Mouse (Mus musculus) adrenal gland, postnatal 25 days (tissue): ENCODE results near the gene Igf2r. TPM values are rescaled to one million over a fixed set of nuclear protein-coding genes. Genes with fewer than 3 reads are reported as not detected.

ENCODE experiments used
- DNase-seq: peaks from one replicate; pipeline ENCODE4 v3.0.0; 2021; ENCODE audit warnings: mixed read lengths
- long read RNA-seq: library from polyadenylated mRNA; stranded (forward); transcript quantifications from one replicate; pipeline ENCODE4 v2.0.0, GENCODE M21; 2021
- total RNA-seq: library from RNA; stranded (reverse); gene quantifications from 2 replicates; pipeline ENCODE4 v1.2.3, GENCODE M21; 2021

Igf2r gene
- total RNA-seq, result 84.5 and 84.9 TPM in 2 replicates
- long read RNA-seq, full-length matches to known transcripts, result 1 of 7 reads
- long read RNA-seq, partial matches to known transcripts, result 5 of 7 reads
- long read RNA-seq, other reads (novel, unspliced or antisense), result 1 of 7 reads

GRCm38 (mm10) chr17:12769380-12769921 lies at the start of gene Igf2r:
Gene Igf2r, minus strand, starts transcription at chr17:12769664.
- peak; percentile 82 for DNase-seq

DNA sequence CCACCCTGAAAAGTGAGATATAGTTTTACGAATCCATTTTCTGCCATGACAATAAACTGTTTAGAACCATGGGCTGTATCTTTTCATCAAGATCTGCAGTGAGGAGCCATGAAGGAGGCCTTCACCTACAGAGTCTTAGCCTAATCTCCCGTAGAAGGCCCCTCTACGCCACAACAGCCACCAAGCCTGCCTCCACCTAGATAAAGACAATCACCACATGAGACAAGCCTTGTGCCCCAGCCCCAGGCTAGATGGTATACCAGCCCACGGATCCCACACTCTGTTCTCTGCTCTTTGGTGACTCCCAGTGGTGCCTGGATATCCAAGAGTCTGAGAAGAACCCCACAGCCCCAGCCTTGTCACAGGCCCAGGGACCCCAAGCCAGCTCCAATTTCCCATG lies 46.4 kb upstream of the Igf2r start:
- no peak for DNase-seq

DNA sequence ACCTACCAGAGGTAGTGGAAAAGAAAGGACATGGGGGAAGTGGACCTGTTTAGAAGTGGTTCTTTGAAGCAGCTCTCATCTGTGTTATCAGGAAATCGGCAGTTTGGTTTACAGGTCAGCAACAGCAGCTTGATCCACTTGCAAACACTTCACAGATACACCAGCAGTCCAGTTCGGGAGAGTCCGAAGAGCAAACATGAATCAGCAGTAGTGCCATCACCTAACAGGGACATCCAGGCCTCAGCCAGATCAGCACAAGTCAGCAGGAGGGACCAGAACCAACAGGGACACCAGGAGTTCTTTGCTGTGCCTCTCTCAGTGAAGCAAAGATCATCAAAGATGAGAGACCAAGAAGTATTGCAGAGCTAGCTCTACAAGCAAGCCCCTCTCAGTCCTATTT lies 45.0 kb upstream of the Igf2r start:
- no peak for DNase-seq

GRCm38 (mm10) chr17:12810973-12811303 lies 41.5 kb upstream of the Igf2r start:
- no peak for DNase-seq

DNA sequence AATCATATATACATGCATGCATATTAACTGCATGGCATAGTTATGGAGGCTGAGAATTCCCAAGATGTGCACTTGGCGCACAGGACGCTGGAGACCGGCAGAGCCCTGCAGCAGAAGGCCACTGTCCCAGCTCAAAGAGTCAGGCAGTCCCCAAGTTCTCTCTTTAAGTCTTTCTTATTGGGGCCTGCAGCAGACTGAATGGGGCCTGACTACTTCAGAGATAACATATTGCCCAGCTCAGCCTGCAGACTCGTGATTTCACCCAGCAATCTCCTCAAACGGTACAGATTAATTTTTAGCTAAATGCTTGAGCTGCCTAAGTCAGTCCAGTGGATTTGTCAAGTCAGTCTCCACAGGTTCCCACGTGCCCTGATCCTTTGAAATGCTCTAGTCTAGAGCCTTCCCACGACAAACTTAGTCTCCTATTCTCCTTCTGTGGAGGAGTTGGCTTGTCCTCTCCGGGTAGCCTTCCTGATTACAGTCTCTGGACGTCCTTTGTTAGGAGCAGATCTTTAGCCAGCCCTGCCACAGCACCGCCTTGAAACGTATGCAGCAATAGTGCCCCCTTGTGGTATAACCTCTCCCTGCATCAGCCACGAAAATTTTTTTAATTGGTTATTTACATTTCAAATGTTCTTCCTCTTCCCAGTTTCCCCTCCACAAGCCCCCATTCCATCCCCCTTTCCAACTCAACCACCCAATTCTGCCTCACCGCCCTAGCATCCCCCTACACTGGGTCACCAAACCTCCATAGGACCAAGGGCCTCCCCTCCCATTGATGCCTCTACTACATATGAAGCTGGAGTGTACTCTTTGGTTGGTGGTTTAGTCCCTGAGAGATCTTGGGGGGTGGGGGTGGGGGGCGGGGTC lies 40.9 kb upstream of the Igf2r start:
- DNase-seq, result peak; percentile 61

DNA sequence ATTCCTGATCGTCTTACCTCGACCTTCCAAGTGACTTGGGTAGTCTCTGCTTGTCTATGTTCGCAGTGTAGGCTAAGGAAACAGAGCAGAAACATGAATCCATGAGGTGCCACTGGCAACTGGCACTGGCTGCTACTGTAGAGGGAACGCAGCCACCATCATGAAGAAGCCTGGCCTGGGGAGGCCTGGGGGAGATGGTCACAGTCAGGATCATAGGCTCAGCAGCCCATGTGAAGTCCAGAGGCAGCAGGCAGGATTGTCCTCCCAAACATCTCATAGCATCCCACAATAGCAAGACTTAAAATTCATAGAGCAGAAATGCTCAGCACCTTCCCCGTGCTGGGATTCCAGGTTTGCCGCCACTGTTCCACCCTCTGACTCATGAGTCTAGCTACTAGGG lies 39.4 kb upstream of the Igf2r start:
- DNase-seq, result no peak

DNA sequence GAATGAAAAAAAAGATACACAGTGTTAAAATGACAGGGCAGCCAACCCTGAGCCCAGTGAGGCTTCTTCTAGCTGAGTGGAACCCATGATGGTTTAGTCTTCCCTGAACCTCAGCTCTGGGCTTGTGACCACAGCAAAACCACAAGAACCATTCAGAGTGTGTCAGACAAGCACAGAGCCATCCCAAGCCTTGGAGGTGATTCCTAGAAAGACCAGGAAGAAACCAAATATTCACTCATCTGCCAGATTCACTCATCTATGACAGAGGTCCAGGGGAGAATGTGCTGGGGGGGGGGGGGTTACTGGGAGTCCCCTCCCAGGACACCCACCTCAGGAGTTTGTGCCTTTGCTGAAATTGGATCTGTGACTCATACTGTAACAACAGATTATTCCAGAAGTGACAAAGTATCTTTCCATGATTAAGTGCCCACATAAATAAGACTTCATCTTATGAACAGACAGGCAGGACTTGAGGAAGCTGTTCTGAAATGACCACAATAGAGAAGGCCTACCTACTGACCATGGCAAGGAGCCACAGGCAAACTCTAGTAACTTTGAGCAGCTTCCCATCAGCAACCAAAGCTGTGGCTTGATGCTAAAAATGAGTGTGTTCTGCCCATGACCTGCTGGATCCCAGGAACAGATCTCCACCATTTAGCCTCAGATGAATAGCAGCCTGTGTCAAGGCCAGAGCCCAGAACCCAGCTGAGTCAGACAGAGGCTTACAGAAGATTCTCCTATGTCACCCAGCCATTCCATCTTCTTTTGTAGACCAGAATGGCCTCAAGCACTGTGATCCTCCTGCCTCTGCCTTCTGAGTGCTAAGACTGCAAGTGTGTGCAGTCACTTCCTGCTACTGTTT lies 35.4 kb upstream of the Igf2r start:
- no peak for DNase-seq

DNA sequence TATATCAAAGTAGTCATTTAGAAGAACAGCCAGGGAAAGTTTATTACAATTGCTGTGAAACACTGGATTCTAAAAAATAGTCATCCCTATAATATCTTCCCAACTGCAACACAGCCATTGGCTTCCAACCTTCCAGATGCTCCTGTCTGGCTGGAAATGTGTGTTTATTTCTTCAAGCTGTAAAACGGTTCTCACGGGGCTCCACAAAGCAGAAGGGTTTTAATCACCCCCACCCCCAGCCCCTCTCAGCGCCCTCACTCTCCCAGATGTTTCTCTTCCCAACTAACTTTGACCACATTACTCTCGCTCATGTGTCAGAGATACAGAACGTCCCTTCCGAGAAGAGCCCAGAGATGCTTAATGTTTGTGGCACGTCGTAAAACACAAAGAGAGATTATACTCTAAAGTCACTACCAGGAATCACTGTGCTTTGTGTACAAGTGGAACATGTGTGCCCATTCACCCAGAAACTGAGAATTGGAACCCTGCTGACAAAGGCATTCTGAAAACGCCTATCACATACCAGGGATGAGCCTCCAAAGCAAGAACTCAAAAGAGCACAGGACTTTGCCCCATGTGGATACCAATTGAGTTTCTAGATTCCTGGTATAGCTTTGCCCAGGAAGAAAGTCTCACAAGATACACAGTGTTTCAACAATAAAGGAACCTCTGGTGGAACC lies 32.5 kb upstream of the Igf2r start:
- DNase-seq, result no peak

DNA sequence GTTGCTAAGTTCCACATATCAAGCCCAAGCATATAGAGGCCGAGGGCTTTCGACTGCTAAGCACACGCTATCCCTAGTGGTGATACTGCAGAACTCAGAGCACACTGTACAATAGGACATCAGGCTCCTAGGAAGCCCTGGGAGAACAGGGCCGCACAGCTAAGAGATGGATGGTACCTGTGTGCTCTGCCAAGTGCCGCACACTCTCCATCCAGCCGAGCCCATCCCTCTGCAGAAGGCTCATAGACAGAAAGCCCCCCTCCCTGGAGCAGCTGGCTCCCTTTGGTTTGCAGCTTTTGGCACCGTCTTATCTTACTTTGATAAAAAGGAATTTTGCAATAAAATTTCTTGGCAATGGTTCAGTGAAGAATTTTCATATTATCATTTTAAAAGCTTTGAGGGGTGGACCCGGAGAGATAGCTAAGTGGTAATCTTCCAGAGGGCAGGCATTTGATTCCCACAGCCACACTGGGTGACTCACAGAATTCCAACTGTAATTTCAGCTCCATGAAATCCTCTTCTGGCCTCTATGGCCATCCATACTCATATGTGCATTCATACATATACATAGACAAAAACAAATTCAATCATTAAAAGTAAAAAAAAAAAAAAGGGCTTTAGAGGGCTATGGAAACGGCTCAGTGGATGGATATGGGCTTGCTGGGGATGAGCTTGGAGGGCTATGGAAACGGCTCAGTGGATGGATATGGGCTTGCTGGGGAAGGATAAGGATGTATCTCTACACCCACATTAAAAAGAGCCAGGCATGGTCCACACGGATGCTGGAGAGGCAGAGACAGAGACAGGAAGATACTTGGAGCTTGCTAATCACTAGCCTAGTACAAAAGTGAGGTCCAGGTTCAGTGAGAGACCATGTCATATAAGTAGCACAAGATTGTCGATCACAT lies 30.2 kb upstream of the Igf2r start:
- no peak for DNase-seq

DNA sequence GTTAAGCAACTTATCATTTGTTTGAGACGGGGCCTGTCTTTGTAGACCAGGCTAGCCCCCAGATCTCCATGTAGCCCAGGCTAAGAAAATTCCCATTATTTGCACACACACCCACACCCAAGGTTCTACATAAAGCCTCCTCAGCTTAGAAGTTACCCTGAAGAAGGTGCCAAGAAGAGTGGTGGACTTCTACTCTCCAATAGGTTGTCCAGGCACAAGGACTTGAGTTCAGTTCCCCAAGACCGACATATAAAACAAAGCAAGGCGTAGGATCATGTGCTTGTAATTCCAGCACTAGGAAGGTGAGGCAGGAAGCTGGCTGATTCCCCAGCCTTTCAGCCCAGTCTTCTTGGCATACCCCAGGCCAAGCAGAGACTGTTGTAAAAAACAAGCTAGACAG lies 29.1 kb upstream of the Igf2r start:
- no peak for DNase-seq

DNA sequence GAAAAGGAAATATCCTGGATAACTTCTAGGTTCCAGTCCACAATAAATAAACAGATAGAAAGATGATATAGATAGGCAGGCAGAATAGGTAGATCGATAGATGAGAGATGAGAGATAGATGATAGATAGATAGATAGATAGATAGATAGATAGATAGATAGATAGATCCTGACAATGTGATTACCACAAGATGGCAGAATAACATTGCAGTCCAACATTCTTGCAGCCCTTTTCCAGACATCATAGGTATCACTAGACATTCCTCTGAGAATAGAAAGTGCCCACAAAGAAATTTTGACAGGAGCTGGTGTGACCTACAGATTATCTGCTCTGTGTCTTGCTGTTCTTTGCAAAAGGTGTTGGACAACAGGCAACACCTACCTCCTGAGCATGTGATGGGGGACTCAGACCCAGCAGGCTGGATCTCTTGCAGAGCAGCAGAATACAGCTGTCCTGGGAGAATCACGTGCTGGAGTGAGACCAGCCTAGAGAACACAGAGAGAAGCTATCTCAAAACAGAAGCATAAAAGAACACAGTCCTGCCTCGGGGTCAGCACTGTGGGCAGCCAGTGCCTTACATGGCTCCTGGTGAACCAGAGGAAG lies 28.1 kb upstream of the Igf2r start:
- DNase-seq, result no peak

DNA sequence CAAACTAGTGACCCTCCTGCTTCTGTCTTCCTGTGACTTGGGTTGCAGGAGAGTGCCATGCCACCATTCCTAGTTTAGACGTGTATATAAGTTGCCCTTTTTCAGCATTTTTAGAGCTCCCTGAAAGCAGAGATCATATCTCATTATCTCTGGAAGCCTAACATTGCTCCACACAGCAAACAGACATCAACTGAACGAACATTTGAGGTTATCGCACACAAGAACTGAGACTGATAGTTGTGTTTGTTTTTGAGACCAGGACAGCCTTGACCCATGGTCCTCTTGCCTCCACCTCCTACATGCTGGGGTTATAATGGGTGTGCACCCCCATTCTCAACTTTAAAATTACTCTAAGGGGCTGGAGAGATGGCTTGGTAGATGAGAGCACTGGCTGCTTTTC lies 27.2 kb upstream of the Igf2r start:
- no peak for DNase-seq

GRCm38 (mm10) chr17:12793660-12794406 lies 24.4 kb upstream of the Igf2r start:
- DNase-seq, result peak; percentile 49

GRCm38 (mm10) chr17:12792422-12793206 lies 23.1 kb upstream of the Igf2r start:
- peak; percentile 31 for DNase-seq

- DNase-seq, result no peak
Measured at GRCm38 (mm10) chr17:12791420-12791819, 22.0 kb upstream of the Igf2r start.

DNA sequence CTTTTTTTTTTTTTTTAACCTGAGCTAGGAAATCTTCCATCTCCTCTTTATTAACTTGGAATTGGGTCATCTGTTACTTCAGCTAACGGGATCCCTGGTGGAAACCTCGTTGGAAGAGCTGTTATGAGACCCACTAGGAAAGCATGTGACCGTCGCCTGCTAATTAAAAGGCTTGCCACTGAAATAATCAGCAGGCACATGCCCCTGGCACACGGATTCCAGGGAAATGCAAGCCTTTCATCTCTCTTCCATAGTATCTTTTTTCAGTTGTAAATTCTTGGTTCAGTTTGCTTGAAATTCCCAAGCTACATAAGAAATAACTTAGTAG lies 21.6 kb upstream of the Igf2r start:
- DNase-seq, result no peak

- no peak for DNase-seq
Measured at GRCm38 (mm10) chr17:12790353-12791078, 21.1 kb upstream of the Igf2r start.
